Mouse (Mus musculus) ES-E14 (cell line): ENCODE data around the gene Polr2h. TPM values are rescaled to one million over a fixed set of nuclear protein-coding genes. Genes with fewer than 3 reads are reported as not detected.

Experiments used
- DNase-seq: peaks from one replicate; pipeline ENCODE4 v3.0.0-alpha.2; 2013; ENCODE audit warnings: low read depth, low spot score
- H3K27ac ChIP-seq: 2 replicates; pipeline ENCODE4 v1.5.1; 2012; ENCODE audit warnings: low read depth, mild to moderate bottlenecking, low read length, moderate library complexity, mixed read lengths; ENCODE audit not compliant: poor library complexity, insufficient read depth, severe bottlenecking
- H3K36me3 ChIP-seq: 2 replicates; pipeline ENCODE4 v1.6.1; 2012; ENCODE audit warnings: mild to moderate bottlenecking, low read length, moderate library complexity, mixed read lengths; ENCODE audit not compliant: control insufficient read depth, poor library complexity, insufficient read depth, severe bottlenecking
- H3K4me1 ChIP-seq, 2 experiments: fragments of 150-350 bp in 1 of 2; sonication (generic) in 1 of 2; 2 replicates each; pipeline ENCODE4 v1.6.1; 2012; ENCODE audit warnings: low read length in 2 of 2, mild to moderate bottlenecking in 1 of 2, mixed read lengths in 1 of 2; ENCODE audit not compliant: control insufficient read depth in 2 of 2, insufficient read depth in 2 of 2, poor library complexity in 1 of 2
- H3K4me3 ChIP-seq, 2 experiments: fragments of 150-350 bp in 1 of 2; sonication (generic) in 1 of 2; 2 replicates each; pipeline ENCODE4 v1.5.1; 2012; ENCODE audit warnings: low read length in 2 of 2, low read depth in 1 of 2, mild to moderate bottlenecking in 1 of 2, mixed read lengths in 1 of 2; ENCODE audit not compliant: insufficient read depth in 1 of 2, poor library complexity in 1 of 2, severe bottlenecking in 1 of 2
- H3K9ac ChIP-seq: 2 replicates; pipeline ENCODE4 v1.6.1; 2012; ENCODE audit warnings: low read depth, mild to moderate bottlenecking, low read length, mixed read lengths; ENCODE audit not compliant: poor library complexity, insufficient read depth, severe bottlenecking
- H3K9me3 ChIP-seq: fragments of 150-350 bp; sonication (generic); 2 replicates; pipeline ENCODE4 v1.6.1; 2012; ENCODE audit warnings: low read depth, mild to moderate bottlenecking, low read length; ENCODE audit not compliant: control insufficient read depth, insufficient read depth
- CHD2 ChIP-seq: IDR thresholded peaks from 2 replicates; pipeline ENCODE4 v1.6.1; 2014; ENCODE audit warnings: mild to moderate bottlenecking, low read depth, low read length, inconsistent platforms
- HCFC1 ChIP-seq: IDR thresholded peaks from 2 replicates; pipeline ENCODE4 v1.6.1; 2012; ENCODE audit warnings: low read length, inconsistent platforms, borderline replicate concordance; ENCODE audit not compliant: insufficient read depth
- MAFK ChIP-seq: IDR thresholded peaks from 2 replicates; pipeline ENCODE4 v1.6.1; 2014; ENCODE audit warnings: mild to moderate bottlenecking, low read depth, low read length, inconsistent platforms; ENCODE audit not compliant: insufficient read depth
- ZC3H11A ChIP-seq: IDR thresholded peaks from 2 replicates; pipeline ENCODE4 v1.6.1; 2012; ENCODE audit warnings: low read depth, mild to moderate bottlenecking, inconsistent platforms, low read length, borderline replicate concordance
- ZNF384 ChIP-seq: IDR thresholded peaks from 2 replicates; pipeline ENCODE4 v1.6.1; 2012; ENCODE audit warnings: low read depth, low read length, inconsistent platforms
- in situ Hi-C, 2 experiments: fragments of 600-800 bp; cut with MboI; formaldehyde crosslinking; loops; one replicate each; pipeline ENCODE4 v1.15.1; 2025; ENCODE audit warnings: low sequenced_read_pairs in 2 of 2, inconsistent platforms in 1 of 2; ENCODE audit not compliant: unreplicated experiment in 2 of 2
- total RNA-seq: library from RNA; depleted of rRNA; stranded (reverse); fragments of 300-350 nt; gene quantifications from 2 replicates; pipeline ENCODE4 v1.2.3, GENCODE M21; 2012

Polr2h gene
- total RNA-seq, 1 experiment = 125 TPM

DNA sequence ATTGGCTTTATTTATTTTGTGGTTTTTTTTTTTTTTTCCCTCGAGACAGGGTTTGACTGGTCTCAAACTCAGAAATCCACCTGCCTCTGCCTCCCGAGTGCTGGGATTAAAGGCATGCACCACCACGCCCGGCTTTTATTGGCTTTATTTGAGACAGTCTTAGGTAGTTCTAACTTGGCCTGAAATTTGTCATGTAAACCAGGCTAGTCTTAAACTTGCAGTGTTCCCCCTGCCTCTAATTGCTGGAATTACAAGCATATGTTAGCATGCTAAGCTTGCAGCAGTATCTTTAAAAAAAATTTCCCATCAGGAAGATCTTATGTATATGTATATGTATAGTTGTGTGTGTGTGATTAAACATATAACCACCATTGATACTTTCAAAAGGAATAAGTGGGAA, 40.8 kb upstream of the Polr2h start:
- Histone ChIP-seq H3K4me3 (no peak overlapping the region), H3K36me3 (peaks cover 65% of the 10 kb centered on the region), H3K27ac (no peak overlapping the region), H3K9ac (no peak overlapping the region), H3K9me3 (no peaks in the 10 kb centered on the region), H3K4me1 (peaks cover 0 to 8% of the 10 kb centered on the region in 2 experiments; a peak in 1 of 4 replicates)
- DNase-seq = no peak
- in situ Hi-C loops = no loop called here
- no peak for TF ChIP-seq MAFK
- TF ChIP-seq CHD2 = no peak
- TF ChIP-seq ZNF384 = no peak
- TF ChIP-seq HCFC1 = no peak
- no peak for TF ChIP-seq ZC3H11A

- Histone ChIP-seq H3K27ac (no peak overlapping the region), H3K36me3 (peaks cover 70% of the 10 kb centered on the region), H3K4me1 (peaks cover 0 to 6% of the 10 kb centered on the region in 2 experiments; a peak in 1 of 4 replicates), H3K9ac (no peak overlapping the region), H3K9me3 (no peaks in the 10 kb centered on the region), H3K4me3 (no peak overlapping the region)
- no peak for TF ChIP-seq MAFK
- TF ChIP-seq ZC3H11A = no peak
- TF ChIP-seq CHD2 = no peak
- TF ChIP-seq HCFC1 = no peak
- TF ChIP-seq ZNF384 = no peak
- DNase-seq = no peak
- in situ Hi-C loops = no loop called here
These were observed 40.1 kb upstream of the Polr2h start for GRCm38 (mm10) chr16:20677380-20677779.

- Histone ChIP-seq H3K4me3 (no peak overlapping the region), H3K36me3 (peaks cover 78% of the 10 kb centered on the region), H3K9ac (no peak overlapping the region), H3K27ac (no peak overlapping the region), H3K9me3 (no peaks in the 10 kb centered on the region), H3K4me1 (peaks cover 0 to 6% of the 10 kb centered on the region in 2 experiments; a peak in 1 of 4 replicates)
- in situ Hi-C loops = no loop called here
- TF ChIP-seq ZC3H11A (no peak), HCFC1 (no peak), ZNF384 (no peak), MAFK (no peak), CHD2 (no peak)
- no peak for DNase-seq
These were observed 39.3 kb upstream of the Polr2h start for GRCm38 (mm10) chr16:20677974-20678675.

DNA sequence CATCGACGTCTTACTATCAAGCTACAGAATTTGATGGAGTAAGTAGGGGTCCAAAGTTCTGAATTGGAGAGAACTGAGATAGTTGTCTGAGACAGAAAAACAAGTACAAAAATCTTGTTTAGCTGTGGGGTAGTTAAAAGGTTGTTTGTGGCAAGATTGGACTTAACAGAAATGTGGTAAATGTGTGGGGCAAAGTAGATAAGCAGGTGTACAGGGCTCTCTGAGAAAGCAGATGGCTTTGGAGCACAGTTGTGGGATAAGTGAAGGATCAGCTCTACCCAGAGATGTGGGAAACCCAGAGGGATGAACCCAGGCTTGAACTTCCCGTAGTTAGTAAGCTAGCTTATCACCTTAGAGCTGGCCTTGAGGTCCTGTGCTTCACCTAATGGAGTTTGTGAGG, 26.7 kb upstream of the Polr2h start:
- peaks cover 1 to 17% of the 10 kb centered on the region in 2 experiments; a peak in 3 of 4 replicates for H3K4me1 ChIP-seq

More for the DNA sequence above, 26.7 kb upstream of the Polr2h start:
- Histone ChIP-seq H3K9ac (no peak overlapping the region), H3K4me3 (no peak overlapping the region), H3K36me3 (peaks cover 51% of the 10 kb centered on the region), H3K27ac (no peak overlapping the region), H3K9me3 (no peaks in the 10 kb centered on the region)
- in situ Hi-C loops = no loop called here
- DNase-seq = no peak
- TF ChIP-seq MAFK = no peak
- TF ChIP-seq CHD2 = no peak
- no peak for TF ChIP-seq ZNF384
- TF ChIP-seq ZC3H11A = no peak
- no peak for TF ChIP-seq HCFC1
